8 mouse cellular contexts compared by ENCODE assay signal in the genomic region with DNA sequence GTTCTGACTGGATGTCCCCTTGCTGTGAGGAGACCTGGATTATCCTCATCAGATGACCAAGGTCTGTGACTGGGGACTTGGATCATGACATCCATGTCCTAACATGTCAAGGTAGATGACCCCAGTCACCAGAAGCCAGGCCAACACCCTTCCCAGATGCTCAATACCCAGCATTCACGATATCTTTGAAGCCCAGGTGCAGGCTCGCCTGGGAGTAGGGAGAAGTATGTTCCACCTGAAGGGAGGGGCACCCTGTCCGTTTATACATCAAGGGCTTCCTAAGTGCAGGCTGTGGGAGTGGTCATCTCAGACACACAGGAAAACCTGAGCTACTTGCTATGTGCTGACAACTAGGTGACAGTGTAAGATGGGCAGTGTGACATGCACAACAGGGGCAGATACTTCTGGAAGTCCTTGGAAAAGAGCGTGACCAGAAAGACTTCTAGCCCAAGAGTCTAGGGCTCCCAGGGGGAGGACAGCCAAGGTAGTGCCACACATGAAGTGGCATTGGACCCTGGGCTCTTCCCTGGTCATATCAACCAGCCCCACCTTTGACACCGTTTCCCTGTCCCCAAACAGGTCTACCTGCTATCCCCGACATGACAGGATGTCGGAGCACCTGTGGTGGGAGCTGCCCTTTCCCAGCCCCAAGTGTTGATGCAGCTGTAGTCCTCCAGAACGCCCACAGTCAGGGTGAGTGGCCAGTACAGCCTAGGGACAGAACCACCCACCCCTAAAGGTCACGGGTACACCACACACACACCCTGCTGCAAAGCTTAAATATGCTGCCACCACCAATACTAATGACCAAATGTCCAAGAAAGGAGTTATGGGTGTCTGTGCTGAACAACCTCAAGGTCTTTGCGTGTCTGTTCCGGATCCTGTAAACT. TPM values are rescaled to one million over a fixed set of nuclear protein-coding genes. Genes with fewer than 3 reads are reported as not detected.
DNase-seq lines count a peak whose midpoint lies in the region; ATAC-seq lines count a peak whose summit lies in the region.

No protein-coding gene starts in this region.

- ATAC-seq in neural tube, embryonic 11.5 days (ENCODE audit: insufficient read depth, low FRiP score, low TSS enrichment), result peak; percentile 60
- ATAC-seq in embryonic facial prominence, embryonic 11.5 days (replicated peaks; ENCODE audit: insufficient number of reproducible peaks, low FRiP score, low TSS enrichment, low read depth), result peak; percentile 24
- peak; percentile 51 for ATAC-seq in hindbrain, embryonic 11.5 days (ENCODE audit: low FRiP score)

- H3K4me2 ChIP-seq in neural tube, embryonic 11.5 days (ENCODE audit: low read depth), result peak overlapping the region; percentile 61
- peak overlapping the region; percentile 60 for H3K4me2 ChIP-seq in embryonic facial prominence, embryonic 11.5 days (ENCODE audit: low read depth, low read length)
- peak overlapping the region; percentile 51 for H3K4me2 ChIP-seq in hindbrain, embryonic 11.5 days (replicated peaks; ENCODE audit: low read depth, low read length)

- H3K27me3 ChIP-seq in neural tube, embryonic 11.5 days (ENCODE audit: control insufficient read depth, insufficient read depth, low read length), result no peaks in the 10 kb centered on the region
- no peaks in the 10 kb centered on the region for H3K27me3 ChIP-seq in embryonic facial prominence, embryonic 11.5 days (ENCODE audit: control insufficient read depth, insufficient read depth, low read length)
- no peaks in the 10 kb centered on the region for H3K27me3 ChIP-seq in hindbrain, embryonic 11.5 days (ENCODE audit: control insufficient read depth, insufficient read depth, low read length)

- H3K36me3 ChIP-seq in neural tube, embryonic 11.5 days (ENCODE audit: control insufficient read depth, insufficient read depth, low read length), result peaks cover 11% of the 10 kb centered on the region; the same call in 1 of the 2 replicates
- peaks cover 7% of the 10 kb centered on the region for H3K36me3 ChIP-seq in embryonic facial prominence, embryonic 11.5 days (replicated peaks; ENCODE audit: control insufficient read depth, insufficient read depth, low read depth, low read length)
- H3K36me3 ChIP-seq in hindbrain, embryonic 11.5 days (ENCODE audit: control insufficient read depth, insufficient read depth, low read length), result 0 out of 2 replicates have a peak, but pooled peaks cover 3% of the 10 kb centered on the region

- peak overlapping the region; percentile 44 for H3K9ac ChIP-seq in neural tube, embryonic 11.5 days (ENCODE audit: low read length)
- peak overlapping the region; percentile 83 for H3K9ac ChIP-seq in embryonic facial prominence, embryonic 11.5 days (replicated peaks; ENCODE audit: low read length)
- H3K9ac ChIP-seq in hindbrain, embryonic 11.5 days (ENCODE audit: low read depth, low read length), result 0 out of 2 replicates have a peak overlapping the region, but pooled peaks have one; percentile 40

- WGBS in neural tube, embryonic 11.5 days, result 42% methylated on average over 11 of the region's 11 CpGs
- WGBS in embryonic facial prominence, embryonic 11.5 days, result 37% methylated on average over 11 of the region's 11 CpGs
- 37% methylated on average over 11 of the region's 11 CpGs for WGBS in hindbrain, embryonic 11.5 days

- peak overlapping the region; percentile 64; the same call in 1 of the 2 replicates for H3K27ac ChIP-seq in neural tube, embryonic 11.5 days (ENCODE audit: low read depth, low read length)
- H3K27ac ChIP-seq in embryonic facial prominence, embryonic 11.5 days (replicated peaks; ENCODE audit: low read depth, low read length), result peak overlapping the region; percentile 59; the same call in 1 of the 2 replicates
- peak overlapping the region; percentile 72 for H3K27ac ChIP-seq in hindbrain, embryonic 11.5 days (ENCODE audit: low read depth, low read length)

- peak overlapping the region; percentile 92 for H3K4me3 ChIP-seq in neural tube, embryonic 11.5 days (ENCODE audit: low read depth, low read length)
- peak overlapping the region; percentile 89 for H3K4me3 ChIP-seq in embryonic facial prominence, embryonic 11.5 days (ENCODE audit: low read depth, low read length)
- H3K4me3 ChIP-seq in hindbrain, embryonic 11.5 days (ENCODE audit: low read depth, low read length), result peak overlapping the region; percentile 85

- DNase-seq in neural tube, embryonic 11.5 days (ENCODE audit: low spot score), result no peak
- DNase-seq in neural tube, embryonic 10.5 days (ENCODE audit: extremely low spot score, low spot score), result no peak
- no peak for DNase-seq in embryonic facial prominence, embryonic 11.5 days (ENCODE audit: low spot score)
- DNase-seq in hindbrain, embryonic 11.5 days (ENCODE audit: low spot score), result no peak
- peak; percentile 14 for DNase-seq in lung, postnatal 36 days
- DNase-seq in thymus, postnatal 0 days (ENCODE audit: low spot score), result peak; percentile 36
- DNase-seq in spleen, postnatal 36 days (ENCODE audit: low spot score in 2 of 2), result no peak
- DNase-seq in urinary bladder, adult 18-20 months (ENCODE audit: low spot score in 2 of 2), result no peak

- H3K9me3 ChIP-seq in neural tube, embryonic 11.5 days (ENCODE audit: control insufficient read depth, low read length), result no peaks in the 10 kb centered on the region
- no peaks in the 10 kb centered on the region for H3K9me3 ChIP-seq in embryonic facial prominence, embryonic 11.5 days (replicated peaks; ENCODE audit: control insufficient read depth, low read length)
- H3K9me3 ChIP-seq in hindbrain, embryonic 11.5 days (ENCODE audit: control insufficient read depth, low read length), result no peaks in the 10 kb centered on the region

- peaks cover 17% of the 10 kb centered on the region for H3K4me1 ChIP-seq in neural tube, embryonic 11.5 days (ENCODE audit: control insufficient read depth, insufficient read depth, low read length)
- peaks cover 6% of the 10 kb centered on the region for H3K4me1 ChIP-seq in embryonic facial prominence, embryonic 11.5 days (ENCODE audit: control insufficient read depth, insufficient read depth, low read length)
- H3K4me1 ChIP-seq in hindbrain, embryonic 11.5 days (replicated peaks; ENCODE audit: control insufficient read depth, insufficient read depth, low read length), result peaks cover 10% of the 10 kb centered on the region

RNA-seq across cellular contexts. Expression of gene Cdc34, which starts 1.1 kb away (rescaled TPM):
- 165 and 168 TPM in 2 replicates for polyA plus RNA-seq in neural tube, embryonic 11.5 days (2014; fragmentation: Nextera tagmentation; extraction: Ambion mirVana)
- polyA plus RNA-seq in embryonic facial prominence, embryonic 11.5 days (2014; fragmentation: Nextera tagmentation; extraction: Ambion mirVana), result 150 and 157 TPM in 2 replicates
- 153 and 159 TPM in 2 replicates for polyA plus RNA-seq in hindbrain, embryonic 11.5 days (2014; fragmentation: Nextera tagmentation; extraction: Ambion mirVana)
- polyA plus RNA-seq in thymus, postnatal 0 days (2015; fragmentation: Nextera tagmentation; extraction: Ambion mirVana), result 138 and 141 TPM in 2 replicates

RNA-seq across cellular contexts. Expression of gene Gzmm, which starts 8.0 kb away (rescaled TPM):
- polyA plus RNA-seq in neural tube, embryonic 11.5 days (2014; fragmentation: Nextera tagmentation; extraction: Ambion mirVana), result 0.57 and 0.62 TPM in 2 replicates
- polyA plus RNA-seq in embryonic facial prominence, embryonic 11.5 days (2014; fragmentation: Nextera tagmentation; extraction: Ambion mirVana), result 0.77 TPM in 1 of 2 replicates, not detected in the other
- 0.42 and 0.73 TPM in 2 replicates for polyA plus RNA-seq in hindbrain, embryonic 11.5 days (2014; fragmentation: Nextera tagmentation; extraction: Ambion mirVana)
- polyA plus RNA-seq in thymus, postnatal 0 days (2015; fragmentation: Nextera tagmentation; extraction: Ambion mirVana), result 0.35 and 0.48 TPM in 2 replicates

RNA-seq across cellular contexts. Expression of gene Tpgs1, which starts 11.7 kb away (rescaled TPM):
- 71.2 and 78.7 TPM in 2 replicates for polyA plus RNA-seq in neural tube, embryonic 11.5 days (2014; fragmentation: Nextera tagmentation; extraction: Ambion mirVana)
- 65.6 and 67.3 TPM in 2 replicates for polyA plus RNA-seq in embryonic facial prominence, embryonic 11.5 days (2014; fragmentation: Nextera tagmentation; extraction: Ambion mirVana)
- 69.6 and 70.8 TPM in 2 replicates for polyA plus RNA-seq in hindbrain, embryonic 11.5 days (2014; fragmentation: Nextera tagmentation; extraction: Ambion mirVana)
- polyA plus RNA-seq in thymus, postnatal 0 days (2015; fragmentation: Nextera tagmentation; extraction: Ambion mirVana), result 56.0 and 58.2 TPM in 2 replicates

RNA-seq across cellular contexts. Expression of gene Madcam1, which starts 16.5 kb away (rescaled TPM):
- polyA plus RNA-seq in neural tube, embryonic 11.5 days (2014; fragmentation: Nextera tagmentation; extraction: Ambion mirVana), result 1.5 and 2.5 TPM in 2 replicates
- 3.9 and 5.5 TPM in 2 replicates for polyA plus RNA-seq in embryonic facial prominence, embryonic 11.5 days (2014; fragmentation: Nextera tagmentation; extraction: Ambion mirVana)
- 1.1 and 1.6 TPM in 2 replicates for polyA plus RNA-seq in hindbrain, embryonic 11.5 days (2014; fragmentation: Nextera tagmentation; extraction: Ambion mirVana)
- 2.4 and 3.4 TPM in 2 replicates for polyA plus RNA-seq in thymus, postnatal 0 days (2015; fragmentation: Nextera tagmentation; extraction: Ambion mirVana)

RNA-seq across cellular contexts. Expression of gene Bsg, which starts 23.4 kb away (rescaled TPM):
- 591 and 595 TPM in 2 replicates for polyA plus RNA-seq in neural tube, embryonic 11.5 days (2014; fragmentation: Nextera tagmentation; extraction: Ambion mirVana)
- 630 and 667 TPM in 2 replicates for polyA plus RNA-seq in embryonic facial prominence, embryonic 11.5 days (2014; fragmentation: Nextera tagmentation; extraction: Ambion mirVana)
- polyA plus RNA-seq in hindbrain, embryonic 11.5 days (2014; fragmentation: Nextera tagmentation; extraction: Ambion mirVana), result 595 and 605 TPM in 2 replicates
- polyA plus RNA-seq in thymus, postnatal 0 days (2015; fragmentation: Nextera tagmentation; extraction: Ambion mirVana), result 376 and 398 TPM in 2 replicates

Comparison
In these comparisons a context has a peak if more than half of its experiments do, and no peak if none do; other contexts are left out.
1. DNase-seq: peak in lung, postnatal 36 days (single experiment) and thymus, postnatal 0 days (single experiment); none in neural tube, embryonic 11.5 days (single experiment), neural tube, embryonic 10.5 days (single experiment), embryonic facial prominence, embryonic 11.5 days (single experiment), hindbrain, embryonic 11.5 days (single experiment), spleen, postnatal 36 days (0 of 2) and urinary bladder, adult 18-20 months (0 of 2).
2. Peak in every context shown above with its lines, with median percentiles within 50 percentile points of each other: ATAC-seq, H3K27ac ChIP-seq, H3K4me2 ChIP-seq, H3K4me3 ChIP-seq and H3K9ac ChIP-seq.